Mouse (Mus musculus): ENCODE data around the gene Pou2f3.

The Pou2f3 gene

GRCm38 (mm10) chr9:43108721-43109120 lies 101.4 kb downstream of the Pou2f3 start:
- no peak for DNase-seq (ENCODE audit: low spot score in 2 of 2)

- no peak for DNase-seq (ENCODE audit: low spot score in 2 of 2)
These were observed 102.1 kb downstream of the Pou2f3 start for GRCm38 (mm10) chr9:43108081-43108480.

GRCm38 (mm10) chr9:43107555-43107954 lies 102.6 kb downstream of the Pou2f3 start:
- DNase-seq (ENCODE audit: low spot score in 2 of 2), result no peak

- DNase-seq (ENCODE audit: low spot score in 2 of 2), result no peak
These were observed 103.0 kb downstream of the Pou2f3 start, which contains the start of gene Arhgef12 for GRCm38 (mm10) chr9:43107187-43107517. Gene Arhgef12, minus strand, starts transcription at chr9:43107239.

GRCm38 (mm10) chr9:43106426-43107186 lies 103.6 kb downstream of the Pou2f3 start:
- DNase-seq (ENCODE audit: low spot score in 2 of 2), result peak in 1 of 2 experiments; percentile 4

DNA sequence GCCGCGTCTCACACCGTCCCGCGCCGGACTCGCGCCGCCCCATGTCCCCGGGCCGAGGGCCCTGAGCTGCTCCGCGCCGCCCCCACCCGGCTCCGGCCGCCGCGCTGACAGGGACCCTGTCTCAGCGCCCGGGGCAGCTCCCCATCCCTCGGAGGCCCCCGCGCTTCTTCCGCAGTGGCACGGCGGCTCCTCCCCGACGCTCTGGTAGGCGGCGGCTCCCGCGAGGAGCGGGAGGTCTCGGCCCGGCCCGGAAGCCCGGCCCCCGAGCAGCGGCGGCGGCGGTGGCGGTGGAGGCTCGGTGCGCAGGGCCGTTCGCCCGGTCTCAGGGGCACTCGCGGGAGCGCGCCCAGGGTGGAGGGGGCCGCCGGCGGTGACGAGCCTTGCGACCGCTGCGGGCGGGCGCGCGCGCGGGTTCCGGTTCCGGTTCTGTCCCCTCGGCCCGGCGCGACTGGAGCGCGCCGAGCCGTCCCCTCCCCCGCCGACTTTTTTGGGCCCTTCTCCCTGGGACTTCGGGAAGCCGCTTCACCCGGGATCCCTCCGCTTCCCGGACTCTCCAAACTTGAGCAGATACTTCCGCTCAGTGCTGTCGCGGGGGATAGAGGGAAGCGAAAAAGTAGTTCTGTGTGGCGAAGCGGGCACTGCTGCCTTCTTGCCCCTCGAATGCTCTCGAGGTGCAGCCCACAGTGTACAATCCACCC lies 104.4 kb downstream of the Pou2f3 start:
- peak; percentile 11 to 40 for DNase-seq (ENCODE audit: low spot score in 2 of 2)

DNA sequence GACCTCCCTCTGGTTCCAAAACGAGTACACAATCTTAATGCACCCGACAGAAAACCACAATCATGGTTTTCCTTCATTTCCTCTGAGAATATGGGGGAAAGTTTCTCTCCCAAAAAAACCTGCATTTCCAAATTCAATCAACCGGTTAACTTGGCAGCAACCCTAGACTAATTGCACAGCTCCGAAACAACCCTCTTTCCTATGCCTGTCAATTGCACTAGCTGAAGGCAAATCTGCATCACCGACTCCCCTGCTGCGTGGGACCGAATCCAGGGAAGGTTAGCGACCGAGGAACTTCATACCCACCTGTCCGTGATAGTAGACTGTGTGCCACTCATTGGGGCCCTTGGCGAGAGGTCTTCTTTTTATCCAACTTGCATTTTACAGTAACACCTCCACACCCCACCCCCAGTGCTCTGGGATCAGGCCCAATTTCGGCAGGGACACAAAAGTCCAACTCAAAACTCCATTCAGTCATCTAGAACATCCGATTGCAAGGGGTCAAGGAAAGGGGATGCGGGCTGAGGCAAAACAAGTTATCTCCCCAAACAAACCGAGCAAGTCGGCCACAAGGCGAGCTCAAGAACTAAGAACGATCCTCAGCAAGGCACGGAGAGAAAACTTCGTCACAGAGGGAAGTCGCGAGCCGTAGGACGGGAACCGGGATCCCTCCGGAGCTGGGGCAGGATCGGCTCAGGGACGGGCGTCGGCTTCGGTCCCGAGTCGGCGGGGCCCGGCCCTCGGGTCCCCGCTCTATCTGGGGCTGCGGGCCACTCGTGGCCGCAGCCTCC lies 105.1 kb downstream of the Pou2f3 start:
- DNase-seq (ENCODE audit: low spot score in 2 of 2), result peak in 1 of 2 experiments; percentile 4

DNA sequence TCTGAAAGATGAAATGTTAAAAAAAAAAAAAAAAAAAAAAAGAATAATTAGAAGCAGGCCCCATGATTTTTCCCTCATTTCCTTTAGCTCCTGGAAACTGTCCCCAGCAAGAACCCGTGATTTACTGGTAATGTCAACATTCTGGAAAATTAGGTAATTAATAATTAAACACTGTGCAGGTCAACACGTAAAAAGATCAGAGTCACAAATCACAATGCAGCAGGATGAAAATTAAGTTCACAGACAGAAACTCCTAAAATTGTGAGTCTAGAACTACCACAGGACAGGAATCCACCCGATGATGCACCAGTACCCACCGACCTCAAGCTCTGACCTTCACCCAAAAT lies 105.7 kb downstream of the Pou2f3 start:
- no peak for DNase-seq (ENCODE audit: low spot score in 2 of 2)

GRCm38 (mm10) chr9:43103675-43104299 lies 106.4 kb downstream of the Pou2f3 start:
- no peak for DNase-seq (ENCODE audit: low spot score in 2 of 2)

GRCm38 (mm10) chr9:43102931-43103330 lies 107.2 kb downstream of the Pou2f3 start:
- no peak for DNase-seq (ENCODE audit: low spot score in 2 of 2)

DNA sequence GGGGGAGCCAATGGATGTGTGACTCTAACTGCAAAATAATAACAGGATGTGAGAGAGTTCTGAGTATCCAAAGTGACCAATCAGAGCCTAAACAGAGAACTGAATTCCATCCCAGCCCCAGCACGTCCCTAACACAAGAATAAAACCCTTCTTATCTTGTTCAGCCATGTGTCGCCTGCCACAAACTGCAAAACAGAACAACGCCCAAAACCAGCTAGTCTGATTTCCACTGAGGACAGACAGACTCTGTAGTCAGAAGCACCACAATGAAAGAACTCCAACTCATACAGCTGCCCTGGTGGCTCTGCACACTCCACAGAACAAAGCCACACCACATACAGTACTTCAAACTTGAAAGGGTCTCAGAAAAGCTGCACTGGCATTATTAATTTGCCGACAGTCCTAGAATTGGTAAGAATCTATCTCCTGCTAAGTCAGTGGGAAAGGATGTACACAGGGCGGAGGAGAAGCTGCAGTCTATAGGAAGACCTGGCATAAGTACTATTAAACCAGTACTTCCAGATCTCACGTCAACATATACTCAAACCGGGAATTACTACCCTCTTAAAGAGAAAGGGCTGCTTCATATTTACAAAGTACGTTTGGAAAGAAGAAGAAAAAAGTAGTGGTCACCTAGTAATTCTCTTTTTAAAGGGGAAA lies 108.1 kb downstream of the Pou2f3 start:
- no peak for DNase-seq (ENCODE audit: low spot score in 2 of 2)

DNA sequence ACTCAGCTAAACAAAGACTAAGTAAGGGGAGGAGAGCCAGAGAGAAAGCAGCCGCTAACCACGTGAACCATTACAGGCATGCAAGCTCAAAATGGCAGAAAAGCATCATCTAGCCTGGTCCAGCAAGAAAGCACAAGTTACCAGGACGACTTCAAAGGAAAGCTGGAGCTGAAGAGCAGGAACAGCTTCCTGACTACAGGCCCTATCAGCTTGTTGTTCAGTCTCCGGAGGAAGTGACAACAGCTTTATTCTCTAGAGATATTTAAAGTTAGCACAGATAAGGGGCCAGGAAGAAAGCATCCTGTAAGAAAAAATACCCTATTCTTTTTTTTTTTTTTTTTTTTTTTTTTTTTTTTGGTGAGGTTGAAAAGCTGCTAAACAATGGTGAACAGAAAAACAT lies 111.2 kb downstream of the Pou2f3 start:
- DNase-seq (ENCODE audit: low spot score in 2 of 2), result no peak

- DNase-seq (ENCODE audit: low spot score in 2 of 2), result no peak
These were observed 112.2 kb downstream of the Pou2f3 start for GRCm38 (mm10) chr9:43097801-43098557.

DNA sequence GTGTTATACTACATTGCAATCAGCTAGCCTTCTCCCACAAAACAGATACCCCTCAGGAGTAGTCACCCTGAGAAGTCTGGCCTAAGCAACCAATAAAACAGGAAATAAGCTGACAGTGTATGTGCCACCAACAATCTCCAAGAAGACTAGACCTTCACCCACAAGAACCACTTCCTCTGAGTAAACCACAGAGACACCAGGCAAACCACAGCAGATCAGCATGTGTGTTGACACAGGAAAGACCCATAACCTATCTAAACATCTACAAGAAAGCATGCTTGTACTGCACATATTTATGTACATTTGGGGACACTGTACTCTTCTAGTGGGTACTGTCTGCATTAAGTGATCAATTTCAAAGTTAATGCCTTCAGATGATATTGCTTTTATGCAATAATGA lies 113.8 kb downstream of the Pou2f3 start:
- DNase-seq (ENCODE audit: low spot score in 2 of 2), result peak; percentile 44 to 52

GRCm38 (mm10) chr9:43094828-43095227 lies 115.3 kb downstream of the Pou2f3 start:
- no peak for DNase-seq (ENCODE audit: low spot score in 2 of 2)

DNA sequence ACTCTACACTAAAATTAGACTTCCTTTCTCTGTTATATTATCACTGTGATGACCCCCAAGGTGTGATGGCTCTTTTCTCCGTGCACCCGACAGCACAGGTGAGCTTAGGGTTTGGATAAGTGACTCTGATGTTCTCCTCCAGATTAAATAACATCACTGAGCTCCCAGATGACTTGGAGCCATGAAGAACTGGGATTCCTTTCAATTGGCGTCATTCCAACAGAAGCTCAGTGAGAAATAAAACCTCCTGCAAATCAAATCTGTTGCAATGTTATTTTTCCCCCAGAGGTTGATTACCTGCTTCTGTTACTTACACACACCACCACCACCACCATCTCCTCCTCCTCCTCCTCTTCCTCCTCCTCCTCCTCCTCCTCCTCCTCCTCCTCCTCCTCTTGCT lies 116.4 kb downstream of the Pou2f3 start:
- DNase-seq (ENCODE audit: low spot score in 2 of 2), result no peak

DNA sequence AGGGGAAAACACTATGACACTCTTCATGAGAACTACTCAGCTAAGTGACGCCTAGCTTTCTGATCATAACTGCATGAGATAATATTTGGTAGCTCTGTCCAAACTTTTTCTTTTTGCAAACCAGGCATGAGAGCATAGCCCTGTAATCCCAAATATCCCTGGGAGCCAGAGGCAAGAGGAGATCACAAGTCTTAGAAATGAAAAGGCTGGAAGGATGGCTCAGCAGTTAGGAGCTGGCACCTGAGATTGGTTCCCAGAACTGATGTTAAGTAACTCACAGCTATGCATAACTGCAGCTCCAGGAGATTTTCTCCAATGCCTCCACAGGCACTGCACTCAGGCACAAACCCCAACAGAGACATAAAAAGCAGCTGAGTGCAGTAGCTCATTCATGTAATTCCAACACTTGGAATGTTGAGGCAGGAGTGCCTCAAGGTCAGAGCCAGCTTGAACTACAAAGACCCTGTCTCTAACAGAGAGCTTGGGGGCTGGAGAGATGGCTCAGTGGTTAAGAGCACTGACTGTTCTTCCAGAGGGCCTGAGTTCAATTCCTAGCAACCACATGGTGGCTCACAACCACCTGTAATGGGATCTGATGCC lies 124.4 kb downstream of the Pou2f3 start:
- DNase-seq (ENCODE audit: low spot score in 2 of 2), result no peak

- DNase-seq (ENCODE audit: low spot score in 2 of 2), result no peak
These were observed 125.4 kb downstream of the Pou2f3 start for GRCm38 (mm10) chr9:43084496-43085362.

DNA sequence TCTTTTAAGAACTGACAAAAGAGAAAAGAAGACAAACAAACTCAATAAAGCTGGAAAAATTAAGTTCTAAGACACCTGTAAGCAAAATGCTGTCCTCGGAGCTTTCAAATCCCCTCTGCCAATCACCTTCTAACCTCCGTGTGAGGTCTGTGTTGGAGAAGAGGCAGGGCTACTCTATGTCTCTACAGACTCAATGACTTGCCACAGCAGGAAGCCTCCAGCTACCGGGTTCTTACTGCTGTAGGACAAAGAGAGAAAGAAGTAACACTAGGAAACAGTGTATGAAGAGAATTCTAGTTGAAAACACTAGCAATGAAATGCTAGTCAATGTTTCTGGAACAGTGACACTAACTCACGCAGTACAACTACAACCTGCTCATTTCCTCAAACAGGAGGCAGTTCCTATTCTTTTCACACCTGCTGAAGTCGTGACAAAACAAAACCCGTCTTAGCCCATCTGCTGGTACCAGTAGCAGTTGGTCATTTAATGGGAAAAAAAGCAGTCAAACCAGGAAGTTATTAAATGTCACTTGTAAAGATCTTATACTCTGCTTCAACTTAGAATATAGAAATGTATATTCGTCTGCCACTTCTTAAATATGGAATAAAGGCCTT lies 126.6 kb downstream of the Pou2f3 start:
- DNase-seq (ENCODE audit: low spot score in 2 of 2), result no peak
